Mouse (Mus musculus) mouse trophoblast stem cell (cell line): ENCODE results near the gene A630001G21Rik.

Experiments
- in situ Hi-C, 2 experiments: fragments of 300-500 bp; cut with MseI, MboI; formaldehyde crosslinking; loops; 2 replicates in 1 of 2; 3 replicates in 1 of 2; pipeline ENCODE4 v1.15.1; 2025

A630001G21Rik gene

DNA sequence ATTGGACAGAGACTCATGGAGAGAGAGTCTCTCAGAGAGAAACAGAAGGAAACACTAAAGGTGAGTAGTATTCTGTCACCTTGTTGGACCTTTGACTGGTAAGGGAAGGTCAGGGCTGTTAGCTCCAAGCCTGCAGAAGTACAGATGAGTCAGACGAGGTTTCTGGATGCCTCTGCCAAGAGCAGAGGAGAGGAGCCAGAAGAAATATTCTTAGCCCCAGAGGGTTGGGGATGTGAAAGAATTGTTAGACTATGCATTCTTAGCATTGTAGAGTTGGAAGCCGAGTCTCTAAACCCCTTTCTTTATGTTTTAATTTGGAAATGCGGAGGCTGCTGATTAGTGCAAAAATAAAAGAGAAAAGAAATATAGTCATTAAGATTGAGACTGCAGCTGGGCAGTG is 6.5 kb downstream of the A630001G21Rik start:
- in situ Hi-C loops: no loop called here

- in situ Hi-C loops: no loop called here
Observed at GRCm38 (mm10) chr1:85767754-85768153, 10.7 kb downstream of the A630001G21Rik start.

DNA sequence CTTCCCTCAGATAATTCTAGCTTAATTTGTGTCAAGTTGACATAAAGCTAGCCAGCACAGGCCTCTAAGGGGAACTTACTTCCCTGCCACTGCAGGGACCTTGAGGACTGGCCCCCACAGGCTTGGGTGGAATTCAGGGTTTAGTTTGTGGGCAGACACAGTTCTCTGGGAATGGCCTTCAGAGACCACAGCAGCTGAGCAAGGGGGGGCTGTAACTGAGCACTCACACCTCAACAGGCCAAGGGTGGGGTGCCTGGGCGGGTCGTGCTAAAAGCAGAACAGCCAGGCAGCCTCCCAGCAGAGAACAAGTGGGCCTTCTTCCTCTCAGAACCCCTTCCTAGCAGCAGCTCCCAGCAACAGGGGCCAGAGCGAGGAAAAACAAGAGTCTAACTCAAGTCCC is 12.3 kb downstream of the A630001G21Rik start:
- in situ Hi-C loops: no loop called here

- in situ Hi-C loops: no loop called here
Observed at GRCm38 (mm10) chr1:85764291-85764690, 14.2 kb downstream of the A630001G21Rik start.

- in situ Hi-C loops: no loop called here
Observed at GRCm38 (mm10) chr1:85763386-85763785, 15.1 kb downstream of the A630001G21Rik start.

DNA sequence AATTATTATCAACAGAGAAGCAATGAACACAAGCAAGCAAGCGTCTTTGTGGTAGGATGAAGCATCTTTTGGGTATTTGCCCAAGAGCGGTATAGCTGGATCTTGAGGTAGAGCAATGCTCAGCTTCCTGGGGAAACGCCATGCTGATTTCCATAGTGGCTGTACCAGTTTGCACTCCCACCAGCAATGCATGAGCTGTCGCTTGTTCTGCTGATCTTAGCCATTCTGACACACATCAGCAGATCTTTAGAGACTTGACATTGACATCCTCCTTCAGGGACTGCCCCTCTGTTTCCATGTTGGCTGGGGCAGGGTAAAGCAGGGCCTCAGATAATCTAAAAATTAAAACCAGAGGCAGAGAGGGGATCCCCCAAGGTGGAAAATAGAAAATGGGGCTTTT is 16.8 kb downstream of the A630001G21Rik start:
- in situ Hi-C loops: no loop called here

DNA sequence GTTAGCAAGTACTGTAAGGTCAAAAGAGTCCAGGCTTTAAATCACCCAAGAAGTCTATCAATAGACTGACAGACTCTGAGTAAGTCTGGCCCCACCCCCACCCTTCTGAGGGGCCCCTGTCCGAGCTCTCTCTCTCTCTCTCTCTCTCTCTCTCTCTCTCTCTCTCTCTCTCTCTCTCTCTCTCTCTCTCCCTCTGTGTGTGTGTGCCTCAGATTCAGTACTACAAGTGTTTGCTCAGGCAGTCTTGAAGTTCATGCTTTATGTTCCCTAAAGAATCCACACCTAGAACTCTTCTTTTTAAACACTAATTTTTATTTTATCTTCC is 19.5 kb downstream of the A630001G21Rik start:
- in situ Hi-C loops: no loop called here

- in situ Hi-C loops: no loop called here
Observed at GRCm38 (mm10) chr1:85758231-85758968, 20.0 kb downstream of the A630001G21Rik start.

DNA sequence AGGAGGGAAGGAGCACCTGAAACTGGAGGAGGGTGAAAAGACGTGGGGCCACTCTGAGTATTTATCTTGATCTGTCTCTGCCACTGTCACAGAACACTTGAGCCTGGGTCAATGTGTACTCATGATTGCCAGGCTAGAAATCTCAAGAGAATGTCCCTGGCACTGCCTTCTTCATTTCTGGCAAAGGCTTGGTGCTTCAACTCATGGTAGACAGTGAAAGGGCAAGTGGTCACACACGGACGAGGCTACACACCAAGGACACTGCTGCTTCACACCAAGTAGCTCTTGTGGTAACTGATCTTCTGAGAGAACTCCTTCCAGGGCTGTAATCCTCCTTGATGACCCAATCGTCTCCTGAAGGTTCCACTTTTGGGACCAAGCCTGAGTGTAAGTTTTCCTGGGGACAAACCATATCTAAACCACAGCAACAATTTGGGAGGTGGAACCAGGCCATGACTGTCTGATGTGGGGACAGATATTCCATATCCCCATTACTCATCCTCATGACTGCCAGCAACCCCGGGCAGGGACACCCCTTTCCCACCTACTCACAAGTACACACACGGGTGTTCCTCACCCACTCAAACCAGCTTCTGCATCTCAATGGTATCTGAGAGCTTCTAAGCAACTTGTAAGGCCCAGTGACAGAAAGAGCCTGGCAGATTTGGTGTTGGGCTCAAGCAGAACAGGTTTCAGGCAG is 20.8 kb downstream of the A630001G21Rik start:
- in situ Hi-C loops: no loop called here

DNA sequence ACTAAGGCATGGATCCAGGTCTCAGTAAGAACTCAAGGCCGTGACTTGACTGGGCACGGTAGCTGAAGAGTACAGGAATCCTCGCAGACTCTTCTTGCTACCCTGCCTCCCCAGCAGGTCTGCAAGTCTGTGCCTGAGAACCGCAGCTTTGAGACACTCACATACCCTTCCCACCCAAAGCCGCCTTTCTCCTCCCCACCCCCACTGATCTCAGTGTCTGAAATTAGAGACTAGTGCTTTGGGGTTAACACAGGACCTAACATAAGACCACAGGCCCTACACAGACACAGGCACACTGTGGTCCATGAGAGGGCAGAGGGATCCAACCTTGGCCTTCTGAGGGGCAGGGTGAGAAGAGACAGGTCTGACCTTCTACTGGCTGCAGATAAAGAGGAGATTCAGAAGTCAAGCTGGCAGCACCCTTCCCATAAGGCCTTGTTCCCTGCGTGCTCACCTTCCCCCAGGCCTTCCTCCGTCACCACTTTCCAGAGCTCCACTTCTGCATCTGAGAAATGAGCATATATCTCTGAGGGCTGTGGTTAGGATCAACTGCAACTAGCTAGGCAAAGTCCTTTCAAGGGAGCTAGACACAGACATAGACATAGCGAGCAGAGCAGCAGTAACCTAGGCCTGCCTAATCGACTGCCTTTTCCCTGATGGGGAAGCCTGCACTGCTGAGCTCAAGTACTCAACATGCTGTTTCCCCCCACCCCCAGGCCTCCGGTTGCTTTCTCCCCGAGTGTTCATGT is 26.3 kb downstream of the A630001G21Rik start:
- in situ Hi-C loops: no loop called here

DNA sequence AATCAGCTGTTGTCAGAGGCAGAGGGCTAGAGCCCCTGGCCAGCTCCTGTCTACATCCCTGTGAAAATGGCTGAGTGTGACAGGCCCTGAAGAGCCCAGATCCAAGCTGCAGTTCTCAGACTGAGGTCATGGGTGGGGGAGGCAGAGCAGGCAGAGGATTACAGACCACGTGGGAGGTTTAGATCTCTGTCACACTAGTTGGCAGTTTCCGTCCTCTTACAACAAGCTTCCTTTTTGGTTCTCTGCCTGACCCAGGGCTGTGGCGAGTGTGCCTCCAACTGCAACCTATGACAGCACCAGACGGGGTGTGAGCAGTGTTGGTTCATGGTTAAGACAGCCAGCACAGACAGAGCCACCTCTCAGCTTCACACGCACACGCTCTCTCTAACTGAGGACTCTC is 26.9 kb downstream of the A630001G21Rik start:
- in situ Hi-C loops: no loop called here

GRCm38 (mm10) chr1:85750650-85751049 is 27.8 kb downstream of the A630001G21Rik start:
- in situ Hi-C loops: no loop called here

DNA sequence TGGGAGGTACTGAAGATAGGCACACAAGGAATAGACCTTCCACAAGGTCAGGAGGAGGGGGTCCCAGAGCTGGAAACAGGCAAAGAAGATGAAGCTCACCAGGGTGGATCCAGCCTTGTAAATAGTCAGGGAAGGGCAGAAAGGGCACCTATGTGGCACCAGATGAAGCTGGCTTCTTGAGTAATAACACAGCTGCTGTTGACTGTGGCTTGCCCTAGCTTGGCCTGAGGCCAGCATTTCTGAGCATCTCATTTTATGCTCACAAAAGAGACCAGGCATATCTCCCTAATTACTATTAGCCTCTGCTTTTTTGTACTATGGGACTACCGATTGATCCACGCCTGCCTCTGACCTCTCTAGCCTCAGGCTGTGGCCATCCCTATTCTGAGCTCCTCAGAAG is 28.6 kb downstream of the A630001G21Rik start:
- in situ Hi-C loops: no loop called here

GRCm38 (mm10) chr1:85746511-85746910 is 31.9 kb downstream of the A630001G21Rik start:
- in situ Hi-C loops: no loop called here

DNA sequence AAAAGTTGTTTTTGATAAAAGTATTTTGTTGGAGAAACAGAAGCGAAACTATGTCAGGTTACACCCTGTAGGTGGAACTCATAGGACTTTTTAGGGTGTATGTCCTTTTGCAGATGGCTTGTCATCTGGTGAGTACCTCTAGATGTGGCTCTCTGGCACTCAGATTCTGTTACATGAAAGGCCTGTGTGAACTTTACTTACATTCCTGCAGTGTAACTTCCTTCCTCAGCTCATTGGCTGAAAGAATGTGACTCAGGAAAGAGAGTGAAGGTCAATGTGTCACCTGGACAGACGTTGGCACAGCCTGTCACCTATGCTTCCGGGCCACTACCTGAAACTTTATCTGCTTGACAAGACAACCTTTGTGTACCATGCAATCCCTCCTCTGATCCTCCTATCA is 33.9 kb downstream of the A630001G21Rik start:
- in situ Hi-C loops: no loop called here

DNA sequence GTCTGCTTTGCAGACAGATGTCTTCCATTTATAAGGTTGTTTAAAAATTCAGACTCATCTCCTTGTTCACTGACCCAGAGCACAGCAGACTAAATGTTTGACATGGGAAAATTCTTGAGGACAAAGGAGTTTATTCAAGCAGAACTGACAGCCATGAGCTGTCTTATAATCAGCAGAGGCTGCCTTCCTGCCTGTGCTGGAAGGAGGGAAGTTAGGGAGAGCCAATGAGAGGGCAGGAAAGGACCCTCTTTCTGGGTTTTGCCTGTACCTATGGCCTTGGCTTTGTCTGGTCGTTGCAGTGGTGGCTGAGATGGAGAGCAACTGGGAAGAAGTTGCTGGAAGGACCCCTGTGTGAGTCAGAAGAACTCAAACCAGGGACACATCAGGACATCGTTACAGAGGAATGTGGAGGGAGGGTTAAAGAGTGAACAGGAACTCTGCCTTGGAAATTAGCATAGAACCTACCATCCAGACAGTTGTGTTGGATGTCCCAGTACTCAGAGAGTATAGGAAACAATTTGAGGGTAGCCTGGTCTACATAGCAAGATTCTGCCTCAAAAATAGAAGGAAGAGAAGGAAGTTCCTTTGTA is 35.4 kb downstream of the A630001G21Rik start:
- in situ Hi-C loops: no loop called here

GRCm38 (mm10) chr1:85742333-85742732 is 36.1 kb downstream of the A630001G21Rik start:
- in situ Hi-C loops: no loop called here

DNA sequence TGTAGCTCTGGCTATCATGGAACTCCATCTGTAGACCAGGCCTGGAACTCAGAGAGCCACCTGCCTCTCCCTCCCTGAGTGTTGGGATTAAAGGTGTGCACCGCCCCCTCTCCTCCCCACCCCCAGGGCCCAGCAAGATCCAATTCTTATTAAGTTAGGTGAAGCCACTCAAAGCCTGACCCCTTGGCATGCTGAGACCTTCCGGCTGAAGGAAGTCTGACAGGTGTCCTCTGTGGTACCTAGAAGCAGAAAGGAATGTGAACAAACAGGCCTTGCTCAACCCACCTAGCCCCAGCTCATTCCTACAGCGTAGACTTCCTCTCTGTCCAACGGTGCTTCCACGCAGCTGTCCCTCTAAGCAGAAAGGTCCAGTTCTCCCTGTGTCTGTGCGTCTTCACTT is 37.5 kb downstream of the A630001G21Rik start:
- in situ Hi-C loops: no loop called here

- in situ Hi-C loops: no loop called here
Observed at GRCm38 (mm10) chr1:85739819-85740218, 38.6 kb downstream of the A630001G21Rik start.

DNA sequence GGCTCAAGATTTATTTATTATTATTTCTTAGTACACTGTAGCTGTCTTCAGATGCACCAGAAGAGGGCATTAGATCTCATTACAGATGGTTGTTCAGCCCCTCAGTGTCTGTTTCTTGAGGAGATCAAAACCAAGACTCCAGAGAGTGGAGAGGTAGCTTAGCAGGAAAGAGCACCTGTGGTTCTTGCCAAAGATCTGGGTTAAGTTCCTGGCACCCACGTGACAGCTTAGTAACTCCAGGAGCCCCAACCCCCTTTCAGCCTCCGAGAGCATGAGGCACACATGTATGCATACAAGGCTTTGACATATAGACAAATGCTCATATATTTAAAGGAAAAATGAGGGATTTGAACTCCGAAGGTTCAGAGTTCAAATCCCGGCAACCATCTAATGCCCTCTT is 39.4 kb downstream of the A630001G21Rik start:
- in situ Hi-C loops: no loop called here

DNA sequence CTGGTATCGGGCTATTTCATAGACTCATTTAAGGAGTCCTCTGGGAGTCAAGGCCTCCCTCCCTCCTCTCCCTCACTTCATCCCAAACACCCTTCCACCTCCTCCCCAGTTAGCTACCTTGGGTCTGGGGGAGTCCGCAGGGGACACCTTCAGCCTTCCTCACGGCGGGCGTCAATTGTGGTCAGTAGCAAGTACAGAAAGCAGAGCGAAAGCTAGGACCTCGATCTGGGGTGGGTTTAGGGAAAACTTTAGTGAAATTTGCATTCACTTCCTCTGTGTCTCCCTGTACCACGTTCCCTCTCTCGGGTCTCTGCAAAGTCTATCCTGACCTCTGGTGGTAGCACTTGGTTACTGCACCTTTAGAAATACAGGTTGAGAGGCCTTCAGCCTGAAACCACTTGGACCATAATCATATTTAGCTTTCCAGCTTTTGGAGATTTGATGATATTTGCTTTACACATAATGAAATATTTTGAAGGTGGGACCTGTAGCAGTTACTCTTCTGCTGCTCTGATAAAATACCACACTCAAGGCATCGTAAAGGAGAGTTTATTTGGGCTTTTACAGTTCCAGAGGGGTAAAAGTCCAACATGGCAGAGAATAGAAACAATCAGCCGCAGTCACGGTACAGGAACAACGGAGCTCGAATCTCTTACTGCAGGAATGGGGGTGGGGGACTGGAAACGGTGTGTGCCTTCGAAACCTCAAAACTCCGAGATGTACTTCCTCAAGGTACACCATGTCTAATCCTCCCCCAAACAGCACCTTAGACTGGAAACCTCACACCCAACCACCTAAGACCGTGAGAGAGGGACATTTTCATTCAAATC is 41.9 kb downstream of the A630001G21Rik start:
- in situ Hi-C loops: no loop called here
